Mouse (Mus musculus): ENCODE results near the gene Fzr1. TPM values are rescaled to one million over a fixed set of nuclear protein-coding genes. Genes with fewer than 3 reads are reported as not detected.

Fzr1 gene
- polyA plus RNA-seq (2014; fragmentation: Illumina TruSeq; extraction: RNeasy Lipid Tissue Mini Kit (QIAGEN cat#74804); ENCODE audit: low replicate concordance) = 0.15 TPM

GRCm38 (mm10) chr10:81377793-81378552 is at the start of gene Fzr1:
Fzr1 (minus strand) TSS chr10:81378516.

GRCm38 (mm10) chr10:81392781-81393185 is 14.5 kb upstream of the Fzr1 start, which contains the start of gene Smim24:
Smim24 (plus strand) TSS chr10:81393051.

GRCm38 (mm10) chr10:81388505-81389055 is 10.3 kb upstream of the Fzr1 start, which contains the start of gene Gm48552:
Gm48552 (plus strand) TSS chr10:81389005.

GRCm38 (mm10) chr10:81383802-81384604 is 5.7 kb upstream of the Fzr1 start, which contains the start of the genes Dohh and Gm48551:
Dohh (plus strand) TSS chr10:81384428.
Gm48551 (plus strand) TSS chr10:81384466.

GRCm38 (mm10) chr10:81365672-81366476 is 12.4 kb downstream of the Fzr1 start, which contains the start of gene 4930404N11Rik:
4930404N11Rik (minus strand) TSS chr10:81365816.

GRCm38 (mm10) chr10:81356991-81357844 is 21.1 kb downstream of the Fzr1 start, which contains the start of gene Mfsd12:
Mfsd12 (plus strand) TSS chr10:81357491.

GRCm38 (mm10) chr10:81350351-81351063 is 27.8 kb downstream of the Fzr1 start, which contains the start of gene Hmg20b:
Hmg20b (minus strand) TSS chr10:81350480.

GRCm38 (mm10) chr10:81342686-81343505 is 35.4 kb downstream of the Fzr1 start, which contains the start of gene Gipc3:
Gipc3 (minus strand) TSS chr10:81343266.

GRCm38 (mm10) chr10:81328386-81328785 is 49.9 kb downstream of the Fzr1 start, which contains the start of gene Tbxa2r:
Tbxa2r (plus strand) TSS chr10:81328731.

GRCm38 (mm10) chr10:81320550-81321347 is 57.6 kb downstream of the Fzr1 start, which contains the start of gene Cactin:
Cactin (plus strand) TSS chr10:81321103.

Other genes starting within 250 kb of the Fzr1 start
- 19.8 TPM for gene Zbtb7a, start 243.3 kb downstream of the Fzr1 start, polyA plus RNA-seq (2014; fragmentation: Illumina TruSeq; extraction: RNeasy Lipid Tissue Mini Kit (QIAGEN cat#74804); ENCODE audit: low replicate concordance)
- not detected for gene Pias4, start 210.6 kb downstream of the Fzr1 start, polyA plus RNA-seq (2014; fragmentation: Illumina TruSeq; extraction: RNeasy Lipid Tissue Mini Kit (QIAGEN cat#74804); ENCODE audit: low replicate concordance)
- gene Eef2, start 201.9 kb downstream of the Fzr1 start, polyA plus RNA-seq (2014; fragmentation: Illumina TruSeq; extraction: RNeasy Lipid Tissue Mini Kit (QIAGEN cat#74804); ENCODE audit: low replicate concordance) = 3.2 TPM
- not detected for gene Dapk3, start 195.5 kb downstream of the Fzr1 start, polyA plus RNA-seq (2014; fragmentation: Illumina TruSeq; extraction: RNeasy Lipid Tissue Mini Kit (QIAGEN cat#74804); ENCODE audit: low replicate concordance)
- gene 4930442H23Rik, start 194.7 kb downstream of the Fzr1 start, polyA plus RNA-seq (2014; fragmentation: Illumina TruSeq; extraction: RNeasy Lipid Tissue Mini Kit (QIAGEN cat#74804); ENCODE audit: low replicate concordance) = not detected
- gene Nmrk2, start 176.5 kb downstream of the Fzr1 start, polyA plus RNA-seq (2014; fragmentation: Illumina TruSeq; extraction: RNeasy Lipid Tissue Mini Kit (QIAGEN cat#74804); ENCODE audit: low replicate concordance) = not detected
- gene Atcay, start 147.7 kb downstream of the Fzr1 start, polyA plus RNA-seq (2014; fragmentation: Illumina TruSeq; extraction: RNeasy Lipid Tissue Mini Kit (QIAGEN cat#74804); ENCODE audit: low replicate concordance) = not detected
- 0.41 TPM for gene Zfr2, start 145.4 kb downstream of the Fzr1 start, polyA plus RNA-seq (2014; fragmentation: Illumina TruSeq; extraction: RNeasy Lipid Tissue Mini Kit (QIAGEN cat#74804); ENCODE audit: low replicate concordance)
- not detected for gene Matk, start 125.6 kb downstream of the Fzr1 start, polyA plus RNA-seq (2014; fragmentation: Illumina TruSeq; extraction: RNeasy Lipid Tissue Mini Kit (QIAGEN cat#74804); ENCODE audit: low replicate concordance)
- 0.89 TPM for gene Mrpl54, start 111.6 kb downstream of the Fzr1 start, polyA plus RNA-seq (2014; fragmentation: Illumina TruSeq; extraction: RNeasy Lipid Tissue Mini Kit (QIAGEN cat#74804); ENCODE audit: low replicate concordance)
- not detected for gene Apba3, start 111.6 kb downstream of the Fzr1 start, polyA plus RNA-seq (2014; fragmentation: Illumina TruSeq; extraction: RNeasy Lipid Tissue Mini Kit (QIAGEN cat#74804); ENCODE audit: low replicate concordance)
- gene Tjp3, start 86.9 kb downstream of the Fzr1 start, polyA plus RNA-seq (2014; fragmentation: Illumina TruSeq; extraction: RNeasy Lipid Tissue Mini Kit (QIAGEN cat#74804); ENCODE audit: low replicate concordance) = 1.3 TPM
- gene Pip5k1c, start 85.6 kb downstream of the Fzr1 start, polyA plus RNA-seq (2014; fragmentation: Illumina TruSeq; extraction: RNeasy Lipid Tissue Mini Kit (QIAGEN cat#74804); ENCODE audit: low replicate concordance) = 1.4 TPM
- gene Cactin, start 57.4 kb downstream of the Fzr1 start, polyA plus RNA-seq (2014; fragmentation: Illumina TruSeq; extraction: RNeasy Lipid Tissue Mini Kit (QIAGEN cat#74804); ENCODE audit: low replicate concordance) = not detected
- not detected for gene Tbxa2r, start 49.8 kb downstream of the Fzr1 start, polyA plus RNA-seq (2014; fragmentation: Illumina TruSeq; extraction: RNeasy Lipid Tissue Mini Kit (QIAGEN cat#74804); ENCODE audit: low replicate concordance)
- gene Gipc3, start 35.2 kb downstream of the Fzr1 start, polyA plus RNA-seq (2014; fragmentation: Illumina TruSeq; extraction: RNeasy Lipid Tissue Mini Kit (QIAGEN cat#74804); ENCODE audit: low replicate concordance) = not detected
- gene Hmg20b, start 28.0 kb downstream of the Fzr1 start, polyA plus RNA-seq (2014; fragmentation: Illumina TruSeq; extraction: RNeasy Lipid Tissue Mini Kit (QIAGEN cat#74804); ENCODE audit: low replicate concordance) = 7.1 TPM
- not detected for gene Mfsd12, start 21.0 kb downstream of the Fzr1 start, polyA plus RNA-seq (2014; fragmentation: Illumina TruSeq; extraction: RNeasy Lipid Tissue Mini Kit (QIAGEN cat#74804); ENCODE audit: low replicate concordance)
- not detected for gene 4930404N11Rik, start 12.7 kb downstream of the Fzr1 start, polyA plus RNA-seq (2014; fragmentation: Illumina TruSeq; extraction: RNeasy Lipid Tissue Mini Kit (QIAGEN cat#74804); ENCODE audit: low replicate concordance)
- gene Dohh, start 5.9 kb upstream of the Fzr1 start, polyA plus RNA-seq (2014; fragmentation: Illumina TruSeq; extraction: RNeasy Lipid Tissue Mini Kit (QIAGEN cat#74804); ENCODE audit: low replicate concordance) = not detected
- gene Gm48551, start 6.0 kb upstream of the Fzr1 start, polyA plus RNA-seq (2014; fragmentation: Illumina TruSeq; extraction: RNeasy Lipid Tissue Mini Kit (QIAGEN cat#74804); ENCODE audit: low replicate concordance) = 0.56 TPM
- gene Gm48552, start 10.5 kb upstream of the Fzr1 start, polyA plus RNA-seq (2014; fragmentation: Illumina TruSeq; extraction: RNeasy Lipid Tissue Mini Kit (QIAGEN cat#74804); ENCODE audit: low replicate concordance) = not detected
- gene Smim24, start 14.5 kb upstream of the Fzr1 start, polyA plus RNA-seq (2014; fragmentation: Illumina TruSeq; extraction: RNeasy Lipid Tissue Mini Kit (QIAGEN cat#74804); ENCODE audit: low replicate concordance) = 129 TPM
- gene Nfic, start 77.1 kb upstream of the Fzr1 start, polyA plus RNA-seq (2014; fragmentation: Illumina TruSeq; extraction: RNeasy Lipid Tissue Mini Kit (QIAGEN cat#74804); ENCODE audit: low replicate concordance) = 2.3 TPM
- 1.8 TPM for gene Celf5, start 104.2 kb upstream of the Fzr1 start, polyA plus RNA-seq (2014; fragmentation: Illumina TruSeq; extraction: RNeasy Lipid Tissue Mini Kit (QIAGEN cat#74804); ENCODE audit: low replicate concordance)
- gene Ncln, start 117.9 kb upstream of the Fzr1 start, polyA plus RNA-seq (2014; fragmentation: Illumina TruSeq; extraction: RNeasy Lipid Tissue Mini Kit (QIAGEN cat#74804); ENCODE audit: low replicate concordance) = not detected
- gene S1pr4, start 121.6 kb upstream of the Fzr1 start, polyA plus RNA-seq (2014; fragmentation: Illumina TruSeq; extraction: RNeasy Lipid Tissue Mini Kit (QIAGEN cat#74804); ENCODE audit: low replicate concordance) = not detected
- not detected for gene Gna15, start 145.7 kb upstream of the Fzr1 start, polyA plus RNA-seq (2014; fragmentation: Illumina TruSeq; extraction: RNeasy Lipid Tissue Mini Kit (QIAGEN cat#74804); ENCODE audit: low replicate concordance)
- gene Gna11, start 166.7 kb upstream of the Fzr1 start, polyA plus RNA-seq (2014; fragmentation: Illumina TruSeq; extraction: RNeasy Lipid Tissue Mini Kit (QIAGEN cat#74804); ENCODE audit: low replicate concordance) = 7.6 TPM
- 7.5 TPM for gene Aes, start 181.0 kb upstream of the Fzr1 start, polyA plus RNA-seq (2014; fragmentation: Illumina TruSeq; extraction: RNeasy Lipid Tissue Mini Kit (QIAGEN cat#74804); ENCODE audit: low replicate concordance)
- 1.5 TPM for gene Tle2, start 196.0 kb upstream of the Fzr1 start, polyA plus RNA-seq (2014; fragmentation: Illumina TruSeq; extraction: RNeasy Lipid Tissue Mini Kit (QIAGEN cat#74804); ENCODE audit: low replicate concordance)
- not detected for gene Tle6, start 222.6 kb upstream of the Fzr1 start, polyA plus RNA-seq (2014; fragmentation: Illumina TruSeq; extraction: RNeasy Lipid Tissue Mini Kit (QIAGEN cat#74804); ENCODE audit: low replicate concordance)
- gene BC025920, start 227.8 kb upstream of the Fzr1 start, polyA plus RNA-seq (2014; fragmentation: Illumina TruSeq; extraction: RNeasy Lipid Tissue Mini Kit (QIAGEN cat#74804); ENCODE audit: low replicate concordance) = 2.2 TPM
- gene Sirt6, start 249.3 kb upstream of the Fzr1 start, polyA plus RNA-seq (2014; fragmentation: Illumina TruSeq; extraction: RNeasy Lipid Tissue Mini Kit (QIAGEN cat#74804); ENCODE audit: low replicate concordance) = not detected